Mouse (Mus musculus) kidney, embryonic 16.5 days (tissue): ENCODE measurements around the gene Gpc2. TPM values are rescaled to one million over a fixed set of nuclear protein-coding genes. Genes with fewer than 3 reads are reported as not detected.

ENCODE experiments used
- ATAC-seq: fragments of 200-750 bp; cut with Nextera tagmentation; 2 replicates; pipeline ENCODE4 v1.8.0; 2017; ENCODE audit warnings: moderate TSS enrichment; ENCODE audit not compliant: low FRiP score, low TSS enrichment
- H3K27ac ChIP-seq: fragments of 300-500 bp; sonication (generic); 2 replicates; pipeline ENCODE4 v1.5.1; 2014; ENCODE audit warnings: low read length
- H3K27me3 ChIP-seq: fragments of 300-500 bp; sonication (generic); 2 replicates; pipeline ENCODE4 v1.6.1; 2014; ENCODE audit warnings: low read length, control low read depth, mixed read lengths; ENCODE audit not compliant: insufficient read depth
- H3K36me3 ChIP-seq: fragments of 300-500 bp; sonication (generic); 2 replicates; pipeline ENCODE4 v1.6.1; 2014; ENCODE audit warnings: low read length, control low read depth, mixed read lengths; ENCODE audit not compliant: insufficient read depth
- H3K4me1 ChIP-seq: fragments of 300-500 bp; sonication (generic); 2 replicates; pipeline ENCODE4 v1.6.1; 2014; ENCODE audit warnings: low read length, control low read depth, mixed read lengths; ENCODE audit not compliant: insufficient read depth
- H3K4me2 ChIP-seq: fragments of 300-500 bp; sonication (generic); replicated peaks from 2 replicates; pipeline ENCODE4 v1.6.1; 2014; ENCODE audit warnings: low read depth, low read length
- H3K4me3 ChIP-seq: fragments of 300-500 bp; sonication (generic); 2 replicates; pipeline ENCODE4 v1.5.1; 2014; ENCODE audit warnings: mild to moderate bottlenecking, low read length
- H3K9ac ChIP-seq: fragments of 300-500 bp; sonication (generic); replicated peaks from 2 replicates; pipeline ENCODE4 v1.6.1; 2014; ENCODE audit warnings: low read length
- H3K9me3 ChIP-seq: fragments of 300-500 bp; sonication (generic); 2 replicates; pipeline ENCODE4 v1.6.1; 2016; ENCODE audit warnings: low read length, control low read depth
- WGBS: fragments of 180-500 bp; shearing (Covaris S2); extraction: QIAGEN DNeasy Blood & Tissue Kit; methylation state at CpG from one replicate; pipeline ENCODE4 v1.1.7; 2014; 5-methylcytosine and 5-hydroxymethylcytosine counted together
- polyA plus RNA-seq: library from polyadenylated mRNA; unstranded; fragments of >200 nt; fragmentation: Nextera tagmentation; extraction: Ambion mirVana; gene quantifications from 2 replicates; pipeline ENCODE4 v1.2.1, GENCODE M21; 2015

The Gpc2 gene
- 31.2 and 32.8 TPM in 2 replicates for polyA plus RNA-seq

DNA sequence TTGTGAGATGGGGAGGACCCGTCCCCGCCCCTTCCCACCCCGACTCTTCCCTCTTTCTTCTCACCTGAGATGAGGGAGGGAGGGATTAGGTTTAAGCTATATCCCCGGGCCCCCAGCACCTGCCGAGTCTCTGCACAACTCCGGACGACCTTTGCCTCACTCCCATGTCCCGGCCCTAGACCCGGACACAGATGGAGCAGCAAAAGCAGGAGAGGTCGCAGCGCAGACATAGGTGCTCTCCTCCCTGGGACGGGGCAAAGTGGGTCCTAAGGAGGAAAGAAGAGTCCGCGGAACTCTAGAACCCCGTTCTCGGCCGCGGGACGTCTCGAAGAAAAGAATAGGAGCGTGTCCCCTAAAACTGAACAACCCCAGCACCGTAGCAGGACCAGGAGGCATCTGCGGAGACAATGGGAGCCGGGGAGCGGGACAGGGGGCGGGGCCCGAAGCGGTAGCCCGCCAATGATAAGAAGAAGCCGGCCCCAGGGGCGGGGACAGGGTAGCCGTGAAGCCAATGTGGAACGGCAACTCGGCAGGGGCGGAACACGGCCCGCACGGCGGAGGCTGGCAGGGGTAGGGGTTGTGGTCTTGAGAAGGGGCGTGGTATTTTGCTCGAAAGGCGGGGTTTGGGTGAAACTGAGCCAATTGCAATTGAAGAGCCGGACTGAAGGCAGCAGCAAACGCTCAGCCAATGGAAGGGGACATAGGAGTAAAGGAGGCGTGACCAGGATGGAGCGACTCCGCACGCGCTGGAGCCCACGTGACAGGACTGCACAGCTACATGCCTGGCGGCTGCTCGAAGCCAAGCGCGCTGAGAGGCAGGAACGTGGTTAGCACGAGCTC is at the start of gene Gpc2, which contains the start of the genes Gm43720 and Stag3:
Gpc2 (minus strand) TSS at position 421 of the 840 bp plus-strand sequence.
Gm43720 (minus strand) TSS at position 374 of the 840 bp plus-strand sequence.
Stag3 (plus strand) TSS at position 656 of the 840 bp plus-strand sequence.
- H3K9ac ChIP-seq: peak within 1 kb of the TSS; percentile 76
- peak within 1 kb of the TSS; percentile 75 for H3K4me3 ChIP-seq
- H3K27ac ChIP-seq: peak within 1 kb of the TSS; percentile 9; the same call in 1 of the 2 replicates
- peak within 1 kb of the TSS; percentile 77 for H3K4me2 ChIP-seq
- no peaks in the 10 kb centered on the region for H3K27me3 ChIP-seq
- WGBS: under 1% methylated on average over 56 of the region's 56 CpGs
- H3K9me3 ChIP-seq: peaks cover 5% of the 10 kb centered on the region; the same call in 1 of the 2 replicates
- ATAC-seq: peak; percentile 99
- H3K36me3 ChIP-seq: peaks cover 6% of the 10 kb centered on the region; the same call in 1 of the 2 replicates
- peaks cover 35% of the 10 kb centered on the region for H3K4me1 ChIP-seq

DNA sequence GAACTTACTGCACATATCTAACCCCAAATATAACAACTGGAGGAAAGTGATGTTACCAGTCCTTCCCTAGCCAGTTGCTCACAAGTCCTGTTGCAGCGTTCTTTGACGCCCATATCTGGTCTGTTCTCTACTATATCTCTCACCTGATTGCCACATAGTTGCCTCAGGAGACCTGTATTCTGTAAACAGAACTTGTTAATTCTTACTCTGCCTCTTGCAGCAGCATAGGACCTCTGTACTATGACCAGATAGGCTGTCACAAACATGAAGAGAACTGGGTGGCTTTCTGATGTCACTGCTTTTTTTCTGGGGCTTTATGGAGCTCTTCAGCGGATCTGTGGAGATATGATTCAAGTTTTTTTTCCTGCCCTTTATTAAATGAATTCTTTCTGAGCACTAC is 33.0 kb upstream of the Gpc2 start:
- Histone ChIP-seq H3K9me3 (no peaks in the 10 kb centered on the region), H3K36me3 (no peaks in the 10 kb centered on the region), H3K27ac (no peak overlapping the region), H3K4me2 (no peak overlapping the region), H3K9ac (no peak overlapping the region), H3K27me3 (no peaks in the 10 kb centered on the region), H3K4me3 (no peak overlapping the region), H3K4me1 (no peaks in the 10 kb centered on the region)
- WGBS: 89% methylated on average over 3 of the region's 3 CpGs
- no peak for ATAC-seq

DNA sequence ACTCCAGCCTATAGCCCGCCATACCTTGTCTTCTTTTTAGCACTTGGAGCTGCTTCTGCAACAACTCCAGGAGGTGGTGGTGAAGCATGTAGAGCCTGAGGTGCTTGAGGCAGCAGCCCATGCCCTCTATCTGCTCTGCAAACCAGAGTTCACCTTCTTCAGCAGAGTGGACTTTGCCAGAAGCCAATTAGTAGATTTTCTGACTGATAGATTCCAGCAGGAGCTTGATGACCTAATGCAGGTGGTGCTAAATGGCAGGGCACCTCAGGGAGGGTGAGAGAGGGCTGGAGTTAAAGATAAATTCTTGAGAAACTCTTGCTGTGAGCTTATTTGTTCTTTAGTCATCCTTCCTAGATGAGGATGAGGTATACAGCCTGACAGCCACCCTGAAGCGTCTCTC is 19.8 kb upstream of the Gpc2 start:
- H3K27ac ChIP-seq: no peak overlapping the region
- H3K36me3 ChIP-seq: no peaks in the 10 kb centered on the region
- H3K4me3 ChIP-seq: no peak overlapping the region
- no peaks in the 10 kb centered on the region for H3K9me3 ChIP-seq
- no peaks in the 10 kb centered on the region for H3K4me1 ChIP-seq
- WGBS: 74% methylated on average over 2 of the region's 2 CpGs
- H3K4me2 ChIP-seq: no peak overlapping the region
- ATAC-seq: no peak
- no peaks in the 10 kb centered on the region for H3K27me3 ChIP-seq
- no peak overlapping the region for H3K9ac ChIP-seq

DNA sequence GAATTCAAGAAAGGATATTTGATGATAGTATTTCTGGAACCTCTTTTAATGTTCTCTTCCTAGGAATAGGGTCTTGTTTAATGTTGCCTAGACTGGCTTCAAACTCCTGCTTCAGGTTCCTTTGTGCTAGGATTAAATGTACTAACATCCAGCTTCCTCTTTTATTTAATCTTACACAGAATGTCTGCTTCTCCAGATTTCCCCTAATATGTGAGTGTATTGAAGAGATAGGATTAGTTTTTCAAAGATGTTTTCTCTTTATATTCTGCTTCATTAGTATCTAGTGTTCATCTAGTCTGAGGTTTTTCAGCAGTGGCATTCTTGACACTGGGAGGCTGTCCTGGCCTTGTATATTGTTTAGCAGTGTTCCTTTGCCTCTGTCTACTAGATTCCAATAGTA is 14.4 kb upstream of the Gpc2 start:
- no peaks in the 10 kb centered on the region for H3K4me1 ChIP-seq
- no peak for ATAC-seq
- no peaks in the 10 kb centered on the region for H3K27me3 ChIP-seq
- no peak overlapping the region for H3K4me3 ChIP-seq
- H3K4me2 ChIP-seq: no peak overlapping the region
- no peaks in the 10 kb centered on the region for H3K36me3 ChIP-seq
- H3K27ac ChIP-seq: no peak overlapping the region
- H3K9ac ChIP-seq: no peak overlapping the region
- no peaks in the 10 kb centered on the region for H3K9me3 ChIP-seq

DNA sequence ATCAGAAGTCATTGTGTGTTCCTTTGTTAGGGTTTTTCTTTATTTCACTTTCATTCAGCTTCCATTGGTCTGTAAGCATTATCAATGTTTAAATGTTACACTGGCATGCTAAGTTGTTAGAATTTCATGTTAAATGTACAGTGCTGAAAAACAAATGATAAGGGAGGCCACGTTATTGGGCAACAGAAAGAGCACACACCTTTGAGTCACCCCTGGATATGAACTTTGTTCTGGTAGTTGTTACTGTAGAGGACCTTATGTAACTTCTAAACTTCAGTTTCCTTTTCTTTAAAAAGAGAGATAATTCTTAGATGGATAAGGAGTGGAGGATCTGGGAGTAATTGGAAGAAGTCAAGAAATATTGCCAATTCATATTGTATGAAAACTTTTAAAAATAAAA is 11.8 kb upstream of the Gpc2 start:
- 77% methylated on average over 1 of the region's 1 CpGs for WGBS
- no peak overlapping the region for H3K27ac ChIP-seq
- no peaks in the 10 kb centered on the region for H3K27me3 ChIP-seq
- no peak overlapping the region for H3K4me3 ChIP-seq
- H3K4me1 ChIP-seq: no peaks in the 10 kb centered on the region
- no peaks in the 10 kb centered on the region for H3K9me3 ChIP-seq
- no peak for ATAC-seq
- no peaks in the 10 kb centered on the region for H3K36me3 ChIP-seq
- no peak overlapping the region for H3K9ac ChIP-seq
- H3K4me2 ChIP-seq: no peak overlapping the region

DNA sequence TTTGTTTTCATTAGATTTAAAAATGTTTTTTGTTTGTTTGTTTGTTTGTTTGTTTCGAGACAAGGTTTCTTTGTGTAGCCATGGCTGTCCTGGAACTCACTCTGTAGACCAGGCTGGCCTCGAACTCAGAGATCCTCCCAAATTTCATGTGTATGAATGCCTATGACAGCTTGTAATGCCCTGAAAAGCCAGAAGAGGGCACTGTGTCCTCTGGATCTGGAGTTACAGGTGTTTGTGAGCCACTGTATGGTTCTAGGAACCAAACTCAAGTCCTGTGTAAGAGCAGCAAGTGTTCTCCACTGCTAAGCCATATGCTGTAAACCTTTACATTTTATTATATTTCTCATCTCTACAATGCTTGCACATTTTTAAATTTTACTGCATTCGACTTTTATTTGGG is 8.1 kb upstream of the Gpc2 start:
- no peaks in the 10 kb centered on the region for H3K4me1 ChIP-seq
- H3K36me3 ChIP-seq: no peaks in the 10 kb centered on the region
- H3K9ac ChIP-seq: no peak overlapping the region
- WGBS: 80% methylated on average over 3 of the region's 3 CpGs
- H3K9me3 ChIP-seq: no peaks in the 10 kb centered on the region
- no peak overlapping the region for H3K27ac ChIP-seq
- no peak for ATAC-seq
- H3K4me2 ChIP-seq: no peak overlapping the region
- no peaks in the 10 kb centered on the region for H3K27me3 ChIP-seq
- H3K4me3 ChIP-seq: no peak overlapping the region

DNA sequence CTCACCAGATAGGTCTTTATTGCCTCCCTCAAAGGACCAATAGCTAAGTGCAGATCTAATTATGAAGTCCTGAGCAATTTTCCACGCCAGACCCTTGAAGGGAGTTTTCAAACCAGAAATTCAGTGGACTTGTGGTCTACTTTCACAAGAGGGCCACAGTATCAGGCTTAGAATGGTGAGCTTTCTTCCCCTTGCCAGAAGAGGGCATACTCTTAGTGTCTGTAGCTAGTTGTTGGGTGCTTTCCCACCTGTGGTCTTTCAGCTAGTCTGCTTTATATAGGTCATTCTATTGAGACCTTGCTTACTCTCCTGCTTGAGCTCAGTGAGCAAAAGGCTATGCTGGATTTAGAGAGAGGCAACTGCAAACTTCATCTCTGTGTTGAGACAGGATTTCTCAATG is 3.7 kb upstream of the Gpc2 start:
- Histone ChIP-seq H3K27me3 (no peaks in the 10 kb centered on the region), H3K9me3 (peaks cover 5% of the 10 kb centered on the region; the same call in 1 of the 2 replicates), H3K4me3 (no peak overlapping the region), H3K36me3 (no peaks in the 10 kb centered on the region), H3K9ac (no peak overlapping the region), H3K4me2 (no peak overlapping the region), H3K4me1 (peaks cover 12% of the 10 kb centered on the region; the same call in 1 of the 2 replicates), H3K27ac (no peak overlapping the region)
- no peak for ATAC-seq
- 65% methylated on average over 1 of the region's 1 CpGs for WGBS

DNA sequence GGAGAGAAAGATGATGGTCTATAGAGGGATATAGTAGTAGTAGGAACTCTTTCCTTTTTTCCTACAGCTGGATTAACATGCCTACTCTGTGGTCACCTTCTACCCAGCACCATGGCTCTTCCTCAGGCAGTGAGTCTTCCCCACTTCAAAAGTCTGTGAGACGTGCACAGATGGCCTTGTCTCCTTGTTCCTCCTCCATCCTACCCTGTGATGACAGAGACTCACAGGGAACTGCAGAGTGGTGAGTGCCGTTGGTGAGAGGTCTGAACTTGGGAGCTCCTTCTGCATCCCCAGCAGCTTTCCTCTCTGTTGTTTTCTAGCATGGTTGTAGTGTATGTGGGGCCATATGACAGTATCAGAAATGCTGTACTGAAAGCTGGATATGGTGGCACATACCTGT is 2.0 kb upstream of the Gpc2 start:
- no peak overlapping the region for H3K9ac ChIP-seq
- 79% methylated on average over 2 of the region's 2 CpGs for WGBS
- H3K4me2 ChIP-seq: no peak overlapping the region
- no peak for ATAC-seq
- H3K27me3 ChIP-seq: no peaks in the 10 kb centered on the region
- no peak overlapping the region for H3K27ac ChIP-seq
- peaks cover 15% of the 10 kb centered on the region; the same call in 1 of the 2 replicates for H3K4me1 ChIP-seq
- no peak overlapping the region for H3K4me3 ChIP-seq
- peaks cover 5% of the 10 kb centered on the region; the same call in 1 of the 2 replicates for H3K9me3 ChIP-seq
- H3K36me3 ChIP-seq: peaks cover 6% of the 10 kb centered on the region; the same call in 1 of the 2 replicates

DNA sequence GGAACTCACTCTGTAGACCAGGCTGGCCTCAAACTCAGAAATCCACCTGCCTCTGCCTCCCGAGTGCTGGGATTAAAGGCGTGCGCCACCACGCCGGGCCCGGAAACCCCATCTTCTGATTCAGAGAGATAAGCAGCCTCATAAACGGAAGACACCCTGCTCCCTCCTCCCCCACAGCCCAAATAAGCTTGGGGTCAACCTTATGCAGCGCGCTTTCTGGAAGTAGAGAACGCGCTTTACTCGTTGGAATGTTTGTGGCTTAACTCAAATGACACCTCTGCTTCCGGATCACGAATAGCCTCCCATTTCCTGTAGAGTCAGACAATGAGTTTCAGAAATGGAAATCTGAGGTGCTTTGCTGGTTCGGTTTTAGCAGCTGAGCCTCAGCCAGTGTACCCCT is 1.0 kb upstream of the Gpc2 start:
- Histone ChIP-seq H3K4me3 (no peak overlapping the region), H3K4me1 (peaks cover 25% of the 10 kb centered on the region), H3K9me3 (peaks cover 5% of the 10 kb centered on the region; the same call in 1 of the 2 replicates), H3K27me3 (no peaks in the 10 kb centered on the region), H3K27ac (no peak overlapping the region), H3K9ac (no peak overlapping the region), H3K36me3 (peaks cover 6% of the 10 kb centered on the region; the same call in 1 of the 2 replicates), H3K4me2 (no peak overlapping the region)
- ATAC-seq: no peak
- WGBS: 92% methylated on average over 15 of the region's 15 CpGs

DNA sequence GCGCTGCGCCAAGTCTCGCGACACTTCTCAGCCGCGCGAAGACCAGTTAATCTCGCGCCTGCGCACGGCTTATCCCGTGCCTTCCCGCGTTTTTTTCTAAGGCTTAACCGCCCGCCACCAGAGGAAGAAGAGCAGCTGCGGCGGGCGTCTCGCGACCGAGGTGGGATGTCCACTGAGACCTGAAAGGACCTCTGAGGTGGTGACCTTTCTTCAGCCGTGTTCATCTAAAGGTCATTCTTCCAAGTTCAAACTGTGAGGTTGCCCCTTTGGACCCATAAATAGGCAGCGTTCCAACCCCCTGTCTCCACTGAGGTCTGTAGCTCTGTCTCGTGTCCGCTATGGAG is 592 bp upstream of the Gpc2 start:
- Histone ChIP-seq H3K4me1 (peaks cover 29% of the 10 kb centered on the region), H3K9me3 (peaks cover 5% of the 10 kb centered on the region; the same call in 1 of the 2 replicates), H3K36me3 (peaks cover 6% of the 10 kb centered on the region; the same call in 1 of the 2 replicates), H3K4me3 (peak overlapping the region; percentile 75), H3K27ac (no peak overlapping the region), H3K9ac (0 out of 2 replicates have a peak overlapping the region, but pooled peaks have one; percentile 29), H3K4me2 (peak overlapping the region; percentile 77), H3K27me3 (no peaks in the 10 kb centered on the region)
- WGBS: 26% methylated on average over 26 of the region's 26 CpGs
- 0 out of 2 replicates have a peak, but pooled peaks have one; percentile 0 for ATAC-seq
